Mouse (Mus musculus) small intestine, adult 10 weeks (tissue): ENCODE results near the gene Dlgap5. TPM values are rescaled to one million over a fixed set of nuclear protein-coding genes. Genes with fewer than 3 reads are reported as not detected.

Experiments
- polyA plus RNA-seq: library from polyadenylated mRNA; stranded (reverse); fragments of 350-450 nt; fragmentation: Illumina TruSeq; extraction: RNeasy Lipid Tissue Mini Kit (QIAGEN cat#74804); gene quantifications from one replicate; pipeline ENCODE4 v1.2.3, GENCODE M21; 2014; ENCODE audit warnings: low replicate concordance

Gene Dlgap5
- polyA plus RNA-seq, result 2.8 TPM

GRCm38 (mm10) chr14:47417775-47418665 is at the start of gene Dlgap5:
Gene Dlgap5 (minus strand): TSS chr14:47418407.

GRCm38 (mm10) chr14:47450121-47450520 is 31.9 kb upstream of the Dlgap5 start, which contains the start of gene Fbxo34:
Gene Fbxo34 (plus strand): TSS chr14:47450421.

DNA sequence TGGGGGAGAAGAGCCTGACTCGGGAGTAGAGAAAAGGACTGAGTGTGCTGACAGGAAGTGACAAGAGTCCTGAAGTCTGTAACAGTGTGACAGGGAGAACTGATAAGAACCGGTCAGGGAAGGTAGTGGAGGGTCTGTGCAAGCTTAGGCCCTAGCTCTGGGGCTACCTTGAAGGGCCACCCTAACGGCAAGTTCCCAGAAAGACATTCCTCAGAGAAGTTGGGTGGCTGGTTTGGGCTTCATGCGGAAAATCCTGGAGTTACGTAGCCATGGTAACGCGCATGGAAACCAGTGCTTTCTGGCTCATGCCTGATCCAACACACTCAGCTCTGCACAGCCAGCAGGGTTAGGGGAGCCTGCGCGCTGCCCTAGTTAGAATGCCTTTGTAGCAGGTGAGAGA is 50.7 kb downstream of the Dlgap5 start, which contains the start of gene Lgals3:
Gene Lgals3, plus strand, starts transcription at position 291 of the 400 bp plus-strand sequence.

Other genes starting within 250 kb of the Dlgap5 start
- gene Gch1, start 229.0 kb downstream of the Dlgap5 start, polyA plus RNA-seq, result 10.1 TPM
- 17.9 TPM for gene Wdhd1, start 141.6 kb downstream of the Dlgap5 start, polyA plus RNA-seq
- 95.5 TPM for gene Socs4, start 141.5 kb downstream of the Dlgap5 start, polyA plus RNA-seq
- gene Mapk1ip1l, start 120.1 kb downstream of the Dlgap5 start, polyA plus RNA-seq, result 134 TPM
- gene Lgals3, start 50.7 kb downstream of the Dlgap5 start, polyA plus RNA-seq, result 142 TPM
- gene Fbxo34, start 32.0 kb upstream of the Dlgap5 start, polyA plus RNA-seq, result 11.1 TPM
- 9.7 TPM for gene Atg14, start 152.2 kb upstream of the Dlgap5 start, polyA plus RNA-seq
- gene Ktn1, start 230.0 kb upstream of the Dlgap5 start, polyA plus RNA-seq, result 61.7 TPM